Mouse (Mus musculus): ENCODE results near the gene Lim2. TPM values are rescaled to one million over a fixed set of nuclear protein-coding genes. Genes with fewer than 3 reads are reported as not detected.

The Lim2 gene
- polyA plus RNA-seq, 1 experiment, result 1.9 TPM

DNA sequence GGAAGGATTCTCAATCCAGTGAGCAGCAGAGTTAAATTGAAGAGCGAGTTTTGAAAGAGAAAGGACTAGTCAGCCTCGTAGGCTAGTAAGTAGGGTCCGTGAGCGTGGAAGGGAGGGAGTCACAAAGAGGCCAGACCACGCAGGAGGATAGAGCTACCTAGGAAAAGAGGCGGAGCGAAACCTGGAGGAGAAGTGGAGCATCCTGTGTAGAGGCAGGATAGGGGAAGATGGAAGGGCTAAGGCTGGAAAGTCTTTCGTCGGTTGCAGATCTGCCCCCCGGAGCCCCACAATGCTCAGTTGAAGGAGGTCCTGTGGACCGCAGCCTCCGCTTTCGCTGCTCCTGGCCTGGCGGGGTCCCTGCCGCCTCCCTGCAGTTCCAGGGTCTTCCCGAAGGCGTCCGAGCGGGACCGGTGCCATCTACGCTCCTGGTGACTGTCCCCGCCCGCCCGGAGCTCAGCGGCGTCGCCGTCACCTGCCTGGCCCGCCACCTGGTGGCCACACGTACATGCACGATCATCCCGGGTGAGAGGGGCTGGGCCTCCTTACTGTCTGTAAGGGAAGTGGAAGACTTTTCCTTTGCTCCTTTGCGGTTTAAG lies 38.7 kb downstream of the Lim2 start:
- Histone ChIP-seq H3K27ac (ENCODE audit: control insufficient read depth, insufficient read depth, low read depth, low read length, poor library complexity) (peak overlapping the region; percentile 61), H3K4me1 (ENCODE audit: control insufficient read depth, insufficient read depth, low read length) (peaks cover 2% of the 10 kb centered on the region), H3K4me3 (replicated peaks; ENCODE audit: control insufficient read depth, low read depth, low read length) (peak overlapping the region; percentile 74)
- TF ChIP-seq POLR2A (IDR thresholded peaks at IDR 0.05; ENCODE audit: borderline replicate concordance, control insufficient read depth, low read depth, low read length), result peak; percentile 38; the same call in 1 of the 2 replicates
- TF ChIP-seq CTCF (IDR thresholded peaks at IDR 0.05; ENCODE audit: control insufficient read depth, insufficient read depth, low read length), result peak; percentile 91
- under 1% methylated on average over 33 of the region's 33 CpGs for WGBS

DNA sequence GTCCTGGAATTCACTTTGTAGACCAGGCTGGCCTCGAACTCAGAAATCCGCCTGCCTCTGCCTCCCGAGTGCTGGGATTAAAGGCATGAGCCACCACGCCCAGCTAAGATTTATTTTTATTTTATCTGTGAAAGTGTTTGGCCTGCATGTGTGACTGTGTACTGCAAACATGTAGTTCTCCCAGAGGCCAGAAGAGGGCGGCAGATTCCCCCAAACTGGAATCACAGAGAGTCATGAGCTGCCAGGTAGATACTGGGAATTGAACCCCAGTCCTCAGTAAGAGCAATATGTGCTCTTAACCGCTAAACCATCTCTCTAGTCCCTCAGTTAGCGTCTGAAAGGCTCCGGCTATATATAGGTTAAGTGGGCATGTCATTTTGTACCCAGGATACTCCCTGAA lies 42.9 kb downstream of the Lim2 start:
- TF ChIP-seq CTCF (IDR thresholded peaks at IDR 0.05; ENCODE audit: control insufficient read depth, insufficient read depth, low read length), result peak; percentile 63
- no peak for TF ChIP-seq POLR2A (IDR thresholded peaks at IDR 0.05; ENCODE audit: borderline replicate concordance, control insufficient read depth, low read depth, low read length)
- no peak overlapping the region for H3K4me3 ChIP-seq (replicated peaks; ENCODE audit: control insufficient read depth, low read depth, low read length)
- no peak overlapping the region for H3K27ac ChIP-seq (ENCODE audit: control insufficient read depth, insufficient read depth, low read depth, low read length, poor library complexity)
- 67% methylated on average over 8 of the region's 8 CpGs for WGBS
- no peaks in the 10 kb centered on the region for H3K4me1 ChIP-seq (ENCODE audit: control insufficient read depth, insufficient read depth, low read length)

DNA sequence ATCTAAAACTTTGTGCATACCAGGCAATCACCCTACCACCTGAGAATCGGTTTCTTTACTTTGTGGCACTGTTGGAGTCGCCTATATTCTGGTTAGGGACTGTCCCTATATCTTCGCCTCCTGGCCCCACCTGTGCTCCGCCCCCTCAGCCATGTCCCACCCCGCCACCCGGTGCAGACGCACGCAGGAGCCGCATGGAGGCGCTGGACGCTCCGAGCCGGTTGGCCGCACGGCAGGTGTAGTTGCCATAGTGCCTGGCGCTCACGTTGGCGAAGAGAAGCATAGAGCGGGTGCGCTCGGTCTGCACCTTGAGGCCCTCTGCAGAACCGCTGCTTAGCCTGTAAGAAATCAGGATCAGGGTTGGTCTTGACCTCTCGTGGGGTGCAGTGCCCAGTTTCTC lies 48.2 kb downstream of the Lim2 start:
- H3K4me1 ChIP-seq (ENCODE audit: control insufficient read depth, insufficient read depth, low read length), result no peaks in the 10 kb centered on the region
- no peak overlapping the region for H3K4me3 ChIP-seq (replicated peaks; ENCODE audit: control insufficient read depth, low read depth, low read length)
- WGBS, result 5% methylated on average over 23 of the region's 23 CpGs
- no peak overlapping the region for H3K27ac ChIP-seq (ENCODE audit: control insufficient read depth, insufficient read depth, low read depth, low read length, poor library complexity)
- TF ChIP-seq CTCF (IDR thresholded peaks at IDR 0.05; ENCODE audit: control insufficient read depth, insufficient read depth, low read length) (no peak), POLR2A (IDR thresholded peaks at IDR 0.05; ENCODE audit: borderline replicate concordance, control insufficient read depth, low read depth, low read length) (no peak)

DNA sequence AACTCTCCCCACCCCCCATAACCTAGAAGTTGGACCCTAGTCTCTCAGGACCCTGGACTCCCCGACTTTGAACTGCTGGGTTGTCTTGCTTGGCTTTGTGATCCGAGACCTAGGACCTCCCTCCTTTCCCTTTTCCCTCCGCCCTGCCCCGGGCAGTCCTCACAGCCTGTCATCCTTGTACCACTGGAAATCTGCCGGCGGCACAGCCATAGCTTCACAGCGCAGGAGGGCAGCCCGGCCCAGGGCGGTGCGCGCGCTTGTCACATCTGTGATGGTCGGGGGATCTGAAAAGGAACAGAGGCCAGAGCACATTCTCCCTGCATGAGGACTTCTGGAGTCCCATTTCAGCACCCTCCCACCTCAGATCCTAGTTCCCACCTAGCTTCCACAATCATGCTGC lies 48.9 kb downstream of the Lim2 start:
- no peak overlapping the region for H3K27ac ChIP-seq (ENCODE audit: control insufficient read depth, insufficient read depth, low read depth, low read length, poor library complexity)
- 13% methylated on average over 13 of the region's 13 CpGs for WGBS
- TF ChIP-seq CTCF (IDR thresholded peaks at IDR 0.05; ENCODE audit: control insufficient read depth, insufficient read depth, low read length), result no peak
- TF ChIP-seq POLR2A (IDR thresholded peaks at IDR 0.05; ENCODE audit: borderline replicate concordance, control insufficient read depth, low read depth, low read length), result no peak
- H3K4me3 ChIP-seq (replicated peaks; ENCODE audit: control insufficient read depth, low read depth, low read length), result no peak overlapping the region
- H3K4me1 ChIP-seq (ENCODE audit: control insufficient read depth, insufficient read depth, low read length), result no peaks in the 10 kb centered on the region

DNA sequence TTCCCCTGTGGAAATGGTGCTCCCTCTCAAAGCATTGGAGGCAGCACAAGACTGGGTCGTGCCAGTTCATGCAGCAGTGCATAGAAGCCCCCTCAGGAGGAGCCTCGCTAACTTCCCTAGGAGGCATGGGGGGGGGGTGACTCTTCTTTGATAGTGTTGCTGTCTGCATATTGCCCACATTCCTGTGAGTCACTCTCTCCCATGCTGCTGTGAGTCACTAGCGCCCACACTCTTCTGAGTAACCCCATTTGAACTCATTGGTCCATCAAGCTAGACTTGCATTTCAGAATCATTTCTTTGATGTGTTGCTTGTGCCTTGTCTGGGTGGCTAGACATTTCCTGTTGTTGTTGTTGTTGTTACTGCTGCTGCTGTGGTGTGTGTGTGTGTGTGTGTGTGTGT lies 53.7 kb downstream of the Lim2 start:
- Histone ChIP-seq H3K4me3 (replicated peaks; ENCODE audit: control insufficient read depth, low read depth, low read length) (no peak overlapping the region), H3K4me1 (ENCODE audit: control insufficient read depth, insufficient read depth, low read length) (no peaks in the 10 kb centered on the region), H3K27ac (ENCODE audit: control insufficient read depth, insufficient read depth, low read depth, low read length, poor library complexity) (no peak overlapping the region)
- WGBS, result 61% methylated on average over 3 of the region's 3 CpGs
- no peak for TF ChIP-seq POLR2A (IDR thresholded peaks at IDR 0.05; ENCODE audit: borderline replicate concordance, control insufficient read depth, low read depth, low read length)
- no peak for TF ChIP-seq CTCF (IDR thresholded peaks at IDR 0.05; ENCODE audit: control insufficient read depth, insufficient read depth, low read length)

DNA sequence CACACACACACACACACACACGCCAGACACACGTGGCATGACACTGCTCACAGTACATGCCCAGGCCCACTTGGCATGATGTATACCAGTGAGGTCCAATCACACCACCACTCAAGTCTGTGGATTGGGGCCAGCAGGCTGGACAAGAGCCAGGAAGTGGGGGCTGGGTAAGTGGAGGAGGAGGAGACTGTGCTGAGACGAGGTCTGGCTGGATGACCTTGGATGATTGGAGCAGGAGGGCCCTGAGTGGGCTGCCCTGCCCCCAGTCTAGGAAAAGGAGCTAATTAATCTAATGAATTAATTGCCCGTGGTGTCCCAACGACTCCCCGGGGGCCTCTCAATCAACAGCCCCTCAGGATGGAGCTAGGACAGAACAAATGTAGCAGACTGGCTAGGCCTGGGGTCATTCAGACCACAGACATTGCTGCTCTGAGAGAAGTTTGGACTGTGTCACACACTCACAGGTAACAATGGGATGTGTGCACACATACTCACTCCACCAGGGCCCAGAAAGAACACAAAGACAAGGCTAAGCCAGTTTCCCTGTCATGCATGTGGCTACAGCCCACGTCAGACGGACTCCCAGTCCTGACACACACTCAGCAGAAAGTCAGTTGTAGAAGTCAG lies 54.7 kb downstream of the Lim2 start:
- H3K4me1 ChIP-seq (ENCODE audit: control insufficient read depth, insufficient read depth, low read length), result no peaks in the 10 kb centered on the region
- WGBS, result 68% methylated on average over 8 of the region's 8 CpGs
- no peak overlapping the region for H3K4me3 ChIP-seq (replicated peaks; ENCODE audit: control insufficient read depth, low read depth, low read length)
- TF ChIP-seq CTCF (IDR thresholded peaks at IDR 0.05; ENCODE audit: control insufficient read depth, insufficient read depth, low read length) (no peak), POLR2A (IDR thresholded peaks at IDR 0.05; ENCODE audit: borderline replicate concordance, control insufficient read depth, low read depth, low read length) (no peak)
- H3K27ac ChIP-seq (ENCODE audit: control insufficient read depth, insufficient read depth, low read depth, low read length, poor library complexity), result no peak overlapping the region

DNA sequence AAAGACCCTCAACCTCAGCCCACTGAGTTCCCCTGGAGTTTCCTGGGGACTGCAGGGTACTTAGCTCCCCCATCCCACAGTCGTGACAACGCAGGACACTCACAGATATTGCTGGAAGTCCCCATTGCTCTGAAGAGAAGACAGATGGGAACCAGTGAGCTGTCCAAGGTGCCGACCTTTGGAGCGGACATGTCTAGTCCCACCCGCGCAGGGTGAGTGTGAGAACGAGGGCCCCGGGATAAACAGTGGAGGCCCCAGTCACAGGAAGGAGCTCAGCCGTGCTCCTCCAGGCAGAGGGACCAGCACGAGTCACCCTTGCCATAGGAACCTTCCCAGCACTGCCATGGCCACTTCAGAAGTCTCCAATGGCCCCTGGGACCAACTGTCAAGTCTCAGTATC lies 55.8 kb downstream of the Lim2 start:
- Histone ChIP-seq H3K4me1 (ENCODE audit: control insufficient read depth, insufficient read depth, low read length) (no peaks in the 10 kb centered on the region), H3K27ac (ENCODE audit: control insufficient read depth, insufficient read depth, low read depth, low read length, poor library complexity) (no peak overlapping the region), H3K4me3 (replicated peaks; ENCODE audit: control insufficient read depth, low read depth, low read length) (no peak overlapping the region)
- WGBS, result 14% methylated on average over 10 of the region's 10 CpGs
- no peak for TF ChIP-seq CTCF (IDR thresholded peaks at IDR 0.05; ENCODE audit: control insufficient read depth, insufficient read depth, low read length)
- TF ChIP-seq POLR2A (IDR thresholded peaks at IDR 0.05; ENCODE audit: borderline replicate concordance, control insufficient read depth, low read depth, low read length), result no peak

Other genes starting within 250 kb of the Lim2 start
- gene Zfp715, start 114.4 kb upstream of the Lim2 start, polyA plus RNA-seq (2011; ENCODE audit: insufficient read depth, insufficient read length, low replicate concordance, missing spikeins), result 3.4 and 17.7 TPM in 2 replicates
- gene Siglecf, start 76.3 kb upstream of the Lim2 start, polyA plus RNA-seq (2011; ENCODE audit: insufficient read depth, insufficient read length, low replicate concordance, missing spikeins), result 0.75 and 3.3 TPM in 2 replicates
- 33.1 and 73.3 TPM in 2 replicates for gene Siglecg, start 19.5 kb upstream of the Lim2 start, polyA plus RNA-seq (2011; ENCODE audit: insufficient read depth, insufficient read length, low replicate concordance, missing spikeins)
- gene Nkg7, start 9.4 kb downstream of the Lim2 start, polyA plus RNA-seq (2011; ENCODE audit: insufficient read depth, insufficient read length, low replicate concordance, missing spikeins), result 18.5 and 43.6 TPM in 2 replicates
- 2.0 and 4.7 TPM in 2 replicates for gene Cldnd2, start 13.1 kb downstream of the Lim2 start, polyA plus RNA-seq (2011; ENCODE audit: insufficient read depth, insufficient read length, low replicate concordance, missing spikeins)
- gene Etfb, start 16.4 kb downstream of the Lim2 start, polyA plus RNA-seq (2011; ENCODE audit: insufficient read depth, insufficient read length, low replicate concordance, missing spikeins), result 149 and 240 TPM in 2 replicates
- gene Gm45233, start 16.5 kb downstream of the Lim2 start, polyA plus RNA-seq (2011; ENCODE audit: insufficient read depth, insufficient read length, low replicate concordance, missing spikeins), result not detected in 2 replicates
- gene Vsig10l, start 35.5 kb downstream of the Lim2 start, polyA plus RNA-seq (2011; ENCODE audit: insufficient read depth, insufficient read length, low replicate concordance, missing spikeins), result 1.9 and 5.7 TPM in 2 replicates
- not detected in 2 replicates for gene Iglon5, start 62.4 kb downstream of the Lim2 start, polyA plus RNA-seq (2011; ENCODE audit: insufficient read depth, insufficient read length, low replicate concordance, missing spikeins)
- 0.85 TPM in 1 of 2 replicates, not detected in the other for gene 4931406B18Rik, start 78.3 kb downstream of the Lim2 start, polyA plus RNA-seq (2011; ENCODE audit: insufficient read depth, insufficient read length, low replicate concordance, missing spikeins)
- 14.2 and 48.4 TPM in 2 replicates for gene Cd33, start 116.8 kb downstream of the Lim2 start, polyA plus RNA-seq (2011; ENCODE audit: insufficient read depth, insufficient read length, low replicate concordance, missing spikeins)
- 1.3 and 2.9 TPM in 2 replicates for gene Zfp658, start 134.6 kb downstream of the Lim2 start, polyA plus RNA-seq (2011; ENCODE audit: insufficient read depth, insufficient read length, low replicate concordance, missing spikeins)
- gene Zfp719, start 151.9 kb downstream of the Lim2 start, polyA plus RNA-seq (2011; ENCODE audit: insufficient read depth, insufficient read length, low replicate concordance, missing spikeins), result 1.7 TPM in 2 replicates
- gene Zfp819, start 179.5 kb downstream of the Lim2 start, polyA plus RNA-seq (2011; ENCODE audit: insufficient read depth, insufficient read length, low replicate concordance, missing spikeins), result 1.6 TPM in 1 of 2 replicates, not detected in the other
- not detected in 2 replicates for gene Ceacam18, start 207.0 kb downstream of the Lim2 start, polyA plus RNA-seq (2011; ENCODE audit: insufficient read depth, insufficient read length, low replicate concordance, missing spikeins)
- gene Siglece, start 232.5 kb downstream of the Lim2 start, polyA plus RNA-seq (2011; ENCODE audit: insufficient read depth, insufficient read length, low replicate concordance, missing spikeins), result 14.5 and 24.2 TPM in 2 replicates
- 2.4 and 3.6 TPM in 2 replicates for gene Ctu1, start 244.3 kb downstream of the Lim2 start, polyA plus RNA-seq (2011; ENCODE audit: insufficient read depth, insufficient read length, low replicate concordance, missing spikeins)

Measured in bone marrow, adult 2 months (tissue).